Mouse (Mus musculus) cerebellum, adult 11-12 months (tissue): Measurements from ENCODE around the gene Gm10681.
"Not testable (repeated sequence)": the region's sequence is repeated elsewhere in the genome, so short reads cannot be mapped to it uniquely, and the experiment has no call there.

ENCODE experiments used
- DNase-seq: peaks from one replicate; pipeline ENCODE4 v3.0.0; 2022

Gm10681 gene

DNA sequence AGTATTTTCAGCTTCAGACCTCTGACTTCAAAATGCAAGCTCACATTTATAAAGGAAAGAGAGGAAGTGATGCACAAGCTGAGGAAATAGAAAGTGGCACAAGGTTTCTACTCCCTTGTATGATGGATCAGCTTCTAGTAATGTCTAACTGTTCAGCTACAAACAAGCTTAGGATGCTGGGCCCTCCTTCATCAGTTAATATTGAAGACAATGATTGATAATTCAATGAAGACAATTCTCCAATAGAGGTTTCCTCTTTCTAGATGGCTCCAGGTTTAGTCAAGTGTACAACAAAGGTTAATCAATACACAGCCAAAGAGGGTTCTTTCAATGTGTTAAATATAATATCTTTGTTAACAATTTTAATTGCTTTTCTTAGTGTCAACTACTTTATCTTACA lies at the start of gene Gm10681:
TSS of gene Gm10681 (minus strand) at position 101 of the 400 bp plus-strand sequence.
- no peak for DNase-seq

- no peak for DNase-seq
These were observed 46.5 kb upstream of the Gm10681 start for GRCm38 (mm10) chr3:98635145-98635544.

GRCm38 (mm10) chr3:98630152-98630551 lies 41.5 kb upstream of the Gm10681 start, which contains the start of gene Hsd3b5:
Hsd3b5 (minus strand) TSS chr3:98630252.
- no peak for DNase-seq

- DNase-seq = no peak
These were observed 41.0 kb upstream of the Gm10681 start for GRCm38 (mm10) chr3:98629633-98630032.

- DNase-seq = not testable (repeated sequence)
These were observed 28.2 kb upstream of the Gm10681 start for GRCm38 (mm10) chr3:98616786-98617185.

- not testable (repeated sequence) for DNase-seq
These were observed 27.6 kb upstream of the Gm10681 start for GRCm38 (mm10) chr3:98616244-98616643.

- not testable (repeated sequence) for DNase-seq
These were observed 25.9 kb upstream of the Gm10681 start for GRCm38 (mm10) chr3:98614406-98614927.

DNA sequence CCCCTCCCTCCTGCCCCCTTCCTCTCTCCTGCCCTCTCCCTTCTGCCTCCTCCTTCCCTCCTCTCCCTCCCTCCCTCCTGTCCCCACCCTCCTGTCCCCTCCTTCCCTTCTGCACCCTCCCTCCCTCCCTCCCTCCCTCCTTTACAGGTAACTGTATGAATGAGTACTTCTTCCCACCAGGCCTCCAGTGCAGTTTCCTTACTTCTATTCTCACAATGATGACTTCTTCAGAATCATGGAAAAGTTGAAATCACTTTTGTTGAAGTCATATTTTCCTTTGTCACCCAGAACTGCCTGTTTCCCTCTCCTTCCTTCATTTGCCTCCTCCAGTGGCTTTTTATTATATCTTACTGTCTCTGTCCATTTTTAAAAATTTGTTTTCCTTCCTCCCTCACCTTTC lies 25.4 kb upstream of the Gm10681 start:
- no peak for DNase-seq

DNA sequence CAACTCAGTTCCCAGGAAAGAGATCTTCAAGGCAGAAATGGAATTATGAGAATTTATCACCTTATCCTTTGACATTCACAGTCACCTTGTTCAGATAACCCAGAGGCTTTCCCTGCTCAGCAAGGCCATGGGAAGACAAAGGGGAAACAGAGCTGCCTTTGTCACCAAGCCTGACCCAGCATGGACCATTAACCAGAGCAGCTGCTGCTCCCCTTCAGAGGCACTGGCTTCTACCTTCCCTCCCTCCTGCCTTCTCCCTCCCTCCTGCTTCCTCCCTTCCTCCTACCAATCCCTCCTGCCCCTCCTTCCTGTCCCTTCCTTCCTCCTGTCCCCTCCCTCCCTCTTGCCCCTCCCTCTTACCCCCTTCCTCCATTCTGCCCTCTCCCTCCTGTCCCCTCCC lies 24.9 kb upstream of the Gm10681 start:
- not testable (repeated sequence) for DNase-seq

DNA sequence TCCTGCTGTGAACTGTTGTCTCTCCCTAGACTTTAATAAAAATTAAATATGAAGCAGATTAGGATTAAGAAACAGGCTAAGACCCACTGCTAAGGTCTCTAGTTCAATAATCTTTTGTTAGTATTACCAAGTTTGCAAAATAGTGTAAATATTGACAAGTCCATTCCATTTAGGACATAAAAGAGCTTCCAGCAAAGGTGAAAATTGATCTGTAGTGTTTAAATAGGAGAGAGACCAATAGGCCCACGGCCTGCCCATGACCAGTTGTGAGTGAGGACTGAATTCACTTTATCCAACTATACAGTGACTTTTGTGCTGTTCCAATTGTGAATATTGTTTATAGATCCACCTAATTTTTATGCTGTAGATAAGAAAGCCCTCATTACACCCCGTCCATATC lies 886 bp downstream of the Gm10681 start:
- no peak for DNase-seq

- DNase-seq = not testable (repeated sequence)
These were observed 6.0 kb downstream of the Gm10681 start for GRCm38 (mm10) chr3:98582622-98583021.

DNA sequence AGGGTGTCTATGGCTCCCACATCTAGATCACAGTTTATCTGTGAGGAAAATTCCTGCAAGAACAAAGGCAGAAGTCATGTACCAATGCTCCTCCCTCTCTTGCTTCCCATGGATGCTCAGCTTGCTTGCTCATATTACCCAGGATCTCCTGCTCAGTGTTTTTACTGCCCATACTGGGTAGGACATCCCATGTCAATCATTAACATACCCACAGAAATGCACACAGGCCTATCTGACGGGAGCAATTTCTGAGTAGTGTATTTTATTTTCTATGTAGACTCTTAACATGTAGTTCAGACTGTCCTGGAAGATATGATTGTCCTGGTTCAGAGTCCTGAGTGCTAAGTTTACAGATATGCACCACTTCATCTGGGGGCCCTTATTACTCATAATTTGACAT lies 6.4 kb downstream of the Gm10681 start:
- not testable (repeated sequence) for DNase-seq

DNA sequence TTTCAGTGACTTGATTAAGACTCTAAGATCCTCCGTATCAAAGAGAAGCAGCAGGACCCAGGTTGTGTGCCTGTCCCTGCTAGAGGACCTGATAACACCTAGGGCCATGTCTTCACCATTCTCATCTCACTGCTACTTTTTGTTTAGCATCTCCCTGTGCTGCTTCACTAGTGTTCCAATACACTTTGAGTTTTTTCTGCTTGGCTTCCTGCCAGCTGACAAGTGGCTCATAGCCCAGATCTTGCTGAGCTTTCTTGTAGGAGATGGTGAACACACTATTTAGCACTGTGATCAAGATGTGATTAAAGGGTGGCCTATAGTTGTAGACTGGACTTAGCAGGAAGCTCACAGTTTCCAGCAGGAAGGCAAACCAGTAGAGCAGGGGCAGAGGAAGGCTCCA lies 7.6 kb downstream of the Gm10681 start:
- not testable (repeated sequence) for DNase-seq

DNA sequence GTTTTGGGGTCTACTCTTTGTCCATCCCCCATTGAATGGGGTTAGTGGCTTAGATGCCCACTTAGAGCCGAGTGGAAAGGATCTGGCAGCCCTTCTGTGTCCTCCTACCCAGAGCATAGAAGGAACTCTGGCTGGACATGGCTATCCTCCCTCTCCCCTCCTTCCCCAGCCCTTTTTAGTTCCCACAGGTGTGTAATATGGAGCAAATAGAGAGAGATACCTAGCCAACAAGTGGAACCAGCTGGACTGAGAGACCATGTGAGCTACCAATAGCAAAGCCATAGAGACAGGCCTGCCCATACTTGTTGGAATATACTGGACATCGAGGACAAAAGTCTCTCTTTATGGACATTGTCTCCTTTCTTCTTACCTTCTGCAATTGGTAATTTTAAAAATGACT lies 20.9 kb downstream of the Gm10681 start:
- not testable (repeated sequence) for DNase-seq

DNA sequence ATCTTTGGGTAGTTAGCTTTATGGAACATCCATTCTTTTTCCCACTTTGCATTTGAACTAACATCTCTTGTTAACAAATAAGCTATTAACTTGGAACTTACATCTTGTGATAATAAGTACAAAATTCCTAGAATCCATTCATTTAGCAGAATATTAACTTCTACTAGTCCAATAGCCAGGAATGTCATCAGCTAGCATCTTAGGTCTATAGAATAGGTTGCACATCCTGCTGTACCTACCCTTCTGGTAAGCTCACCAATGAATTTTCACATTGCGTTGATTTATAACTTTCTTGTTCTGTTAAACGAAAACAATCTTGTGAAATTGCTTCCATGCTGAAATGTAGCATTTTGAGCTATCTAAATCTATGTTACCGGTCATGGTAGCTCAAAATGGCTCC lies 23.7 kb downstream of the Gm10681 start:
- DNase-seq = not testable (repeated sequence)

DNA sequence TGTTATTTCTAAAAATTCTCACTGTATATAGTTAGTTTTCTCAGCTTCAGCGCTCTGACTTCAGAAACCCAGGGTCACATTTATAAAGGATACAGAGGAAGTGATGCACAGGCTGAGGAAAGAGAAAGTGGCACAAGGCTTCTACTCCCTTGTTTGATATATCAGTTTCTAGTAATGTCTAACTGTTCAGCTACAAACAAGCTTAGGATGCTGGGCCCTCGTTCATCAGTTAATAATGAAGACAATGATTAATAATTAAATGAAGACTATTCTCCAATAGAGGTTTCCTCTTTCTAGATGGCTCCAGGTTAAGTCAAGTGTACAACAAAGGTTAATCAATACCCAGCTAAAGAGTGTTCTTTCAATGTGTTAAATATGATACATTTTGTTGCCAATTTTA lies 24.8 kb downstream of the Gm10681 start:
- not testable (repeated sequence) for DNase-seq

DNA sequence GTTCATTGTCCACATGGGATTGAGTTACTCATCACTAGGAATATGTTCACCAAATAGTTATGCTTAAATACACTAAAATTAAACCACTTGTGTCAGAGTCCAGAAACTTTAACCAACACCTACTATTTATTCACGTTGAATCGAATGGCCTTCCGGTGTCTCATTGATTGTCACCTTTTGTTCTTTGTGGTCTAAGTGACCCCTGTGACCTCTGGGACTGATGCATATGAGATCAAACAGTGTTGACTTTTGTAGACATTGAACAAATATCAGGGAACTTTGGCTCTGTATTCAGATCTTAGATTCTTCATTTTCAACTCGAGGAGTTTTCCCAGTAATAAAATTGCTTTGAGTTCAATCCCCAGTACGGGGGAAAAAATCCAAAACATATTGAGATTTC lies 27.9 kb downstream of the Gm10681 start:
- not testable (repeated sequence) for DNase-seq

- DNase-seq = not testable (repeated sequence)
These were observed 37.8 kb downstream of the Gm10681 start for GRCm38 (mm10) chr3:98550832-98551231.

DNA sequence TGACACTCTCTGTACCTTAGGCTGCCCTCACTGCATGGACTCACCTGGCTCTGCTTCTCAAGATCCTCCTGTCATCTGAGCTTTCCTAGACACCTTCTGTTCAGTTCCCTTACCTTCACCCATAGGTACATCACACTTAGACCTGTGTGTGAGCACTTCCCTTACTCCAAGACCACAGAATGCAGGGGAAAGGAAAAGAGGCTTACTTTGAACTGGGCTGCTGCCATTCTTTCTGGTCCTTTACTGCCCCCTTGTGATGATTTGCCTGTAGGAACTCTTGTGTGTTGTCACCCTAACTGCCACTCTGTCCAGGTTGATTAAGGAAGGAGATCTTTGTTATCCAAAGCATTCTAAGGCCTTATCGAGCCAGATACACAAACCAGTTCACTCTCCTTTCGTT lies 38.4 kb downstream of the Gm10681 start:
- DNase-seq = not testable (repeated sequence)

DNA sequence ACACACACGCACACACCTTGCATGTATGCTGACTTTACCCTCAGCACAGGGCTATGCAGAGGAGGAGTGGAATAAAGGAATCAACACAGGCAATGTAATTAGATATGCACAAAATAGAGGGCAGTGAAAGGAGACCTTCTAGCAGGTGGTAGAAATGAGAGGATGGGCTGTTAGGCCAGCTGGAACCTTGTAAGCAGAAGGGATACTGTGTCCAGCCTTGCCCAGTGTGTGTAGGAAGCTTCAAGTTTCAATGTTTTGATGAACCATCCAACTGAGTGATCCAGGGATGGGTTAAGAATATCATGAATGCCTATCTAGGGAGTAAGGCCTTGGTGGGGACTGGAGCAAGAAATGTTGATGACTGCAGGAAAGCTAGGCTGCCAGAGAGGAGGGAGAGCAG lies 40.1 kb downstream of the Gm10681 start:
- not testable (repeated sequence) for DNase-seq

GRCm38 (mm10) chr3:98547641-98548040 lies 41.0 kb downstream of the Gm10681 start:
- not testable (repeated sequence) for DNase-seq

- not testable (repeated sequence) for DNase-seq
These were observed 63.6 kb downstream of the Gm10681 start for GRCm38 (mm10) chr3:98524978-98525377.

DNA sequence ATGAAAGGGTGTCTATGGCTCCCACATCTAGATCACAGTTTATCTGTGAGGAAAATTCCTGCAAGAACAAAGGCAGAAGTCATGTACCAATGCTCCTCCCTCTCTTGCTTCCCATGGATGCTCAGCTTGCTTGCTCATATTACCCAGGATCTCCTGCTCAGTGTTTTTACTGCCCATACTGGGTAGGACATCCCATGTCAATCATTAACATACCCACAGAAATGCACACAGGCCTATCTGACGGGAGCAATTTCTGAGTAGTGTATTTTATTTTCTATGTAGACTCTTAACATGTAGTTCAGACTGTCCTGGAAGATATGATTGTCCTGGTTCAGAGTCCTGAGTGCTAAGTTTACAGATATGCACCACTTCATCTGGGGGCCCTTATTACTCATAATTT lies 64.1 kb downstream of the Gm10681 start:
- DNase-seq = not testable (repeated sequence)

DNA sequence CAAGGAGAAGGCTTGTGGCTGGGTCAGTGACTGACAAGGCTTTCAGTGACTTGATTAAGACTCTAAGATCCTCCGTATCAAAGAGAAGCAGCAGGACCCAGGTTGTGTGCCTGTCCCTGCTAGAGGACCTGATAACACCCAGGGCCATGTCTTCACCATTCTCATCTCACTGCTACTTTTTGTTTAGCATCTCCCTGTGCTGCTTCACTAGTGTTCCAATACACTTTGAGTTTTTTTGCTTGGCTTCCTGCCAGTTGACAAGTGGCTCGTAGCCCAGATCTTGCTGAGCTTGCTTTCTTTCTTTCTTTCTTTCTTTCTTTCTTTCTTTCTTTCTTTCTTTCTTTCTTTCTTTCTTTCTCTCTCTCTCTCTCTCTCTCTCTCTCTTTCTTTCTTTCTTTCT lies 65.8 kb downstream of the Gm10681 start:
- not testable (repeated sequence) for DNase-seq

- DNase-seq = not testable (repeated sequence)
These were observed 78.2 kb downstream of the Gm10681 start, which contains the start of gene Hsd3b4 for GRCm38 (mm10) chr3:98510414-98510813. Hsd3b4 (minus strand) TSS chr3:98510514.
